Mouse (Mus musculus): ENCODE data around the gene Olfr1099. TPM values are rescaled to one million over a fixed set of nuclear protein-coding genes. Genes with fewer than 3 reads are reported as not detected.

Olfr1099 gene
- polyA plus RNA-seq (2016; fragmentation: Nextera tagmentation; extraction: Ambion mirVana) = not detected in 2 replicates

DNA sequence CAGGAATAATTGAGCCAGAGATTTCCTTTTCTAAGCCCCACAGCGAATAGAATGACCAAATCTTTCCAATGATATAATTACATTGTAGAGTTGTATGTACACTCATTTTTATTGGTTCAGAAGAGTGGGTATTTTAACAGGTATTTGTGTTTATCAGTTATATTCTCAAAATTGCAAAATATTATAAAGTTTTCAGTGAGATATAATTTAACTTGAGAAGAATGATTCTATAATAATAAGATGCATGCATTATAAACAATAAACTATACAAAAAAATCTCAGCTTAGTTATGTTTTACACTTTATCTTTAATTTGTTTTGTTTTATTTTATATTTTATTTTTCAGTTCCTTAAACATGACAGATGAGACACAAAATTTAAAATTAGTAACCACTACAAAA, at the start of gene Olfr1099:
Olfr1099 (minus strand) TSS at position 101 of the 400 bp plus-strand sequence.
- 84% methylated on average over 1 of the region's 1 CpGs for whole genome bisulfite sequencing
- DNase-seq (ENCODE audit: low spot score) = no peak
- H3K27ac ChIP-seq = no peak within 1 kb of the TSS
- H3K4me3 ChIP-seq = no peak within 1 kb of the TSS
- H3K4me1 ChIP-seq (replicated peaks) = no peaks in the 10 kb centered on the region
- no peaks in the 10 kb centered on the region for H3K27me3 ChIP-seq (ENCODE audit: insufficient read depth, poor library complexity, severe bottlenecking)
- no peaks in the 10 kb centered on the region for H3K9me3 ChIP-seq
- no peaks in the 10 kb centered on the region for H3K36me3 ChIP-seq

DNA sequence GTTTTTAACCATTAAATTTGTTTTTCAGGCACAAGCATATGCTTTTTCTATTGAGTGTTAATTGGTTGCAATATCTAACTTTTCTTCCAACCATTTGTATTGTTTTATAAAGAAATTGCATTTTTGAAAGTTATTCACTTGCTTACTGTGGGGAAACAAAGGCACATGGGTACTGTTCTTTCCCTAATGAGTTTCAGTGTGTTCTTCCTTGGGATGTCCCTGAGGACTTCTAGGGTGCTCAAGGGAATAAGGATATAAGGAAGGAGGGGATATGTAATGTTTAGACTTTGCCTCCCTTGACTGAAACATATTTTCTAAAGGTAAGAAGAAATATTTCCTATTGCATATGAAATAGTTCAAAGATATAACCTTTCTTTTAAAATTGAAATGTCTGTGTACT, 37.6 kb upstream of the Olfr1099 start, which contains the start of gene Olfr1102:
Olfr1102 (plus strand) TSS at position 301 of the 400 bp plus-strand sequence.
- no peaks in the 10 kb centered on the region for H3K27me3 ChIP-seq (ENCODE audit: insufficient read depth, poor library complexity, severe bottlenecking)
- no peaks in the 10 kb centered on the region for H3K4me1 ChIP-seq (replicated peaks)
- H3K27ac ChIP-seq = no peak within 1 kb of the TSS
- H3K9me3 ChIP-seq = no peaks in the 10 kb centered on the region
- H3K4me3 ChIP-seq = no peak within 1 kb of the TSS
- DNase-seq (ENCODE audit: low spot score) = no peak
- no peaks in the 10 kb centered on the region for H3K36me3 ChIP-seq

DNA sequence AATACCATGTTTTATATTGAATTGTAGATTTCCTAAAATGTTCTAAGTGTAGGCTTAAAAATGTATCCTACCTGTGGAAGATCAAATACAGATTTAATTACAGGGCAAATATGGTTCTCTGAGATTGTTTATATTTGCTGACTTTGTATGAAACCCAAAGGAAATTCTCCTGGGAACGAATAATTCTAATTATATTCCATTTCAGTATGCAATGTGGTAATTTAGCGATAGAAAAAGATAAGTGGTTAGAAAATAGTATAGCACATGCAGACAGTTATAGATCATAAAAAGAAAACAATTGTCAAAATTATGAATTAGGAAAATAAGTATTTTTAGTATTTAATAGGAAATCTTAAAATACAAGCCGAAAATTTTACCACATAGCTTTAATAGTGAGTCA, 30.6 kb upstream of the Olfr1099 start, which contains the start of gene Olfr1101:
Olfr1101 (minus strand) TSS at position 101 of the 400 bp plus-strand sequence.
- no peak for DNase-seq (ENCODE audit: low spot score)
- no peak within 1 kb of the TSS for H3K4me3 ChIP-seq
- H3K36me3 ChIP-seq = no peaks in the 10 kb centered on the region
- H3K4me1 ChIP-seq (replicated peaks) = no peaks in the 10 kb centered on the region
- no peaks in the 10 kb centered on the region for H3K27me3 ChIP-seq (ENCODE audit: insufficient read depth, poor library complexity, severe bottlenecking)
- no peak within 1 kb of the TSS for H3K27ac ChIP-seq
- H3K9me3 ChIP-seq = no peaks in the 10 kb centered on the region
- 77% methylated on average over 3 of the region's 3 CpGs for WGBS

DNA sequence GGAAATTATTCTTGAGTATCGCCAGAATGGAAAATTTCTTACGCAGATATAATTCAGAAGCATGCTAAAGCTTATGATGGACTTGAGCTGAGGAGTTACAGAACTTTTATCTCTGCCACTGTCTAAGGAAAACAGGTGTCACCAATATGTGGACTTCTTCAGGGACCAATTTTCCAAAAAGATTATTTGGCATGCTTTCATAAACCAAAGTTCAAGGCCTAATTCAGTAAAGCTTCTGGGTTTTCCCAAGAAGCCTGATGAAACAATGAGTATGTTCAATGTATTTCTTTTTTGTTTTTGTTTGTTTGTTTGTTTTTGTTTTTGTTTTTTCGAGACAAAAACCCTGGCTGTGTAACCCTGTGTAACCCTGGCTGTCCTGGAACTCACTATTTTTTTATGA, 19.4 kb upstream of the Olfr1099 start, which contains the start of gene Olfr1100:
Olfr1100 (minus strand) TSS at position 101 of the 400 bp plus-strand sequence.
- DNase-seq (ENCODE audit: low spot score) = no peak
- Histone ChIP-seq H3K27ac (no peak within 1 kb of the TSS), H3K36me3 (no peaks in the 10 kb centered on the region), H3K9me3 (no peaks in the 10 kb centered on the region), H3K27me3 (ENCODE audit: insufficient read depth, poor library complexity, severe bottlenecking) (no peaks in the 10 kb centered on the region), H3K4me3 (no peak within 1 kb of the TSS), H3K4me1 (replicated peaks) (no peaks in the 10 kb centered on the region)
- 85% methylated on average over 3 of the region's 3 CpGs for WGBS

DNA sequence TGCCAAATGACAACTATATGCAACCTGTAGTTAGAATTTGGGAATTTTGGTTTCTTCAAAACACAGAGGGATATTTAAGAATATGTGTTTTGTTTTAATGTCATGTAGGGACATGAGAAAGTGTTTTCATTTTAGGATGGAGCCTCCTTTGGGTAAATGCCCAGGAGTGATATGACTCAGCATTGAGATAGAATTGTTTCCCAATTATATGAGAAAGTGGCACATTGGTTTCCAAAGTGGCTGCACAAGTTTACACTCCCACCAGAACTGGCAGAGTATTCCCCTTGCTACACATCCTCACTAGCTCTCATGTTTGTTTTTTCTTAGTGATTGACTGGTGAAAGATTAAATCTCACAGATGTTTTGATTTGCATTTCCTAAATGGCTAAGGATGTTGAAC, 33.9 kb downstream of the Olfr1099 start:
- Histone ChIP-seq H3K27me3 (ENCODE audit: insufficient read depth, poor library complexity, severe bottlenecking) (no peaks in the 10 kb centered on the region), H3K36me3 (no peaks in the 10 kb centered on the region), H3K4me1 (replicated peaks) (no peaks in the 10 kb centered on the region), H3K4me3 (no peak overlapping the region), H3K27ac (no peak overlapping the region), H3K9me3 (no peaks in the 10 kb centered on the region)
- no peak for DNase-seq (ENCODE audit: low spot score)

DNA sequence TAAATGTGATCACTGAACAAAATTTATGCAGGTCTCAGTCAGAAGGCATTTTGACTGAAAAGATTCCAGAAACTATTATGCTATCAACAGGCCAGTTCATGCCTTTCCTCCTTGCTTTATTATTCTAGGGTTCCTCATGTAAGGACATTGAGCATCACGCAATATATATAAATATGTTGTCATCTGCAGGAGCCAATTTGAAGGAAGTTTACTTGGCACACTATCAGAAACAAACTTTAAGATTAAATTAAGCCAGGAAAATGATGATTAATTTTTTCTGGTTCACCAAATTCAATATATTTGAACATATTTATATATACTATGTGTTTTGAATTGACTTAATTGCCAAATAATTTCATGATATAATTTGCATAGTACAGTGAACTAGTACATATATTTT, 36.0 kb downstream of the Olfr1099 start, which contains the start of gene Olfr1098:
Olfr1098 (minus strand) TSS at position 101 of the 400 bp plus-strand sequence.
- Histone ChIP-seq H3K27ac (no peak within 1 kb of the TSS), H3K4me3 (no peak within 1 kb of the TSS), H3K9me3 (no peaks in the 10 kb centered on the region), H3K36me3 (no peaks in the 10 kb centered on the region), H3K4me1 (replicated peaks) (no peaks in the 10 kb centered on the region), H3K27me3 (ENCODE audit: insufficient read depth, poor library complexity, severe bottlenecking) (no peaks in the 10 kb centered on the region)
- no peak for DNase-seq (ENCODE audit: low spot score)
- WGBS = 96% methylated on average over 1 of the region's 1 CpGs

DNA sequence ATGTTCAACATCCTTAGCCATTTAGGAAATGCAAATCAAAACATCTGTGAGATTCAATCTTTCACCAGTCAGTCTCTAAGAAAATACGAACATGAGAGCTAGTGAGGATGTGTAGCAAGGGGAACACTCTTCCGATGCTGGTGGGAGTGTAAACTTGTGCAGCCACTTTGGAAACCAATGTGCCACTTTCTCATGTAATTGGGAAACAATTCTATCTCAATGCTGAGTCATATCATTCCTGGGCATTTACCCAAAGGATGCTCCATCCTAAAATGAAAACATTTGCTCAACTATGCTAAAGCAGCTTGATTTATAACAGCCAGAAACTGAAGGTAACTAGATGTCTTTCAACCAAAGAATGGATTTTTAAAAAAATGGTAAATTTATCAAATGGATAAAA, 54.8 kb downstream of the Olfr1099 start:
- DNase-seq (ENCODE audit: low spot score) = no peak
- no peaks in the 10 kb centered on the region for H3K9me3 ChIP-seq
- H3K27me3 ChIP-seq (ENCODE audit: insufficient read depth, poor library complexity, severe bottlenecking) = no peaks in the 10 kb centered on the region
- H3K27ac ChIP-seq = no peak overlapping the region
- no peaks in the 10 kb centered on the region for H3K36me3 ChIP-seq
- 87% methylated on average over 2 of the region's 2 CpGs for WGBS
- no peak overlapping the region for H3K4me3 ChIP-seq
- H3K4me1 ChIP-seq (replicated peaks) = no peaks in the 10 kb centered on the region

Other genes starting within 250 kb of the Olfr1099 start
- gene Olfr1089, start 227.0 kb downstream of the Olfr1099 start, polyA plus RNA-seq (2016; fragmentation: Nextera tagmentation; extraction: Ambion mirVana) = not detected in 2 replicates
- gene Olfr1090, start 201.7 kb downstream of the Olfr1099 start, polyA plus RNA-seq (2016; fragmentation: Nextera tagmentation; extraction: Ambion mirVana) = not detected in 2 replicates
- gene Olfr1093, start 178.2 kb downstream of the Olfr1099 start, polyA plus RNA-seq (2016; fragmentation: Nextera tagmentation; extraction: Ambion mirVana) = not detected in 2 replicates
- not detected in 2 replicates for gene Olfr141, start 150.7 kb downstream of the Olfr1099 start, polyA plus RNA-seq (2016; fragmentation: Nextera tagmentation; extraction: Ambion mirVana)
- gene Olfr1094, start 136.0 kb downstream of the Olfr1099 start, polyA plus RNA-seq (2016; fragmentation: Nextera tagmentation; extraction: Ambion mirVana) = not detected in 2 replicates
- gene Olfr1095, start 109.0 kb downstream of the Olfr1099 start, polyA plus RNA-seq (2016; fragmentation: Nextera tagmentation; extraction: Ambion mirVana) = not detected in 2 replicates
- gene Gm13723, start 85.9 kb downstream of the Olfr1099 start, polyA plus RNA-seq (2016; fragmentation: Nextera tagmentation; extraction: Ambion mirVana) = not detected in 2 replicates
- gene Olfr1097, start 68.5 kb downstream of the Olfr1099 start, polyA plus RNA-seq (2016; fragmentation: Nextera tagmentation; extraction: Ambion mirVana) = not detected in 2 replicates
- not detected in 2 replicates for gene Olfr1098, start 36.1 kb downstream of the Olfr1099 start, polyA plus RNA-seq (2016; fragmentation: Nextera tagmentation; extraction: Ambion mirVana)
- gene Olfr1100, start 19.3 kb upstream of the Olfr1099 start, polyA plus RNA-seq (2016; fragmentation: Nextera tagmentation; extraction: Ambion mirVana) = not detected in 2 replicates
- gene Olfr1101, start 30.5 kb upstream of the Olfr1099 start, polyA plus RNA-seq (2016; fragmentation: Nextera tagmentation; extraction: Ambion mirVana) = not detected in 2 replicates
- gene Olfr1102, start 37.7 kb upstream of the Olfr1099 start, polyA plus RNA-seq (2016; fragmentation: Nextera tagmentation; extraction: Ambion mirVana) = not detected in 2 replicates
- not detected in 2 replicates for gene Olfr1104, start 66.4 kb upstream of the Olfr1099 start, polyA plus RNA-seq (2016; fragmentation: Nextera tagmentation; extraction: Ambion mirVana)
- not detected in 2 replicates for gene Olfr1105, start 75.8 kb upstream of the Olfr1099 start, polyA plus RNA-seq (2016; fragmentation: Nextera tagmentation; extraction: Ambion mirVana)
- not detected in 2 replicates for gene Olfr1106, start 91.6 kb upstream of the Olfr1099 start, polyA plus RNA-seq (2016; fragmentation: Nextera tagmentation; extraction: Ambion mirVana)
- gene Olfr1107, start 115.1 kb upstream of the Olfr1099 start, polyA plus RNA-seq (2016; fragmentation: Nextera tagmentation; extraction: Ambion mirVana) = not detected in 2 replicates
- gene Olfr1109, start 135.3 kb upstream of the Olfr1099 start, polyA plus RNA-seq (2016; fragmentation: Nextera tagmentation; extraction: Ambion mirVana) = not detected in 2 replicates
- not detected in 2 replicates for gene Olfr259, start 153.9 kb upstream of the Olfr1099 start, polyA plus RNA-seq (2016; fragmentation: Nextera tagmentation; extraction: Ambion mirVana)
- gene Olfr1110, start 179.6 kb upstream of the Olfr1099 start, polyA plus RNA-seq (2016; fragmentation: Nextera tagmentation; extraction: Ambion mirVana) = not detected in 2 replicates
- gene Olfr1111, start 191.9 kb upstream of the Olfr1099 start, polyA plus RNA-seq (2016; fragmentation: Nextera tagmentation; extraction: Ambion mirVana) = not detected in 2 replicates
- gene Olfr1112, start 227.1 kb upstream of the Olfr1099 start, polyA plus RNA-seq (2016; fragmentation: Nextera tagmentation; extraction: Ambion mirVana) = not detected in 2 replicates
- gene Olfr1113, start 248.3 kb upstream of the Olfr1099 start, polyA plus RNA-seq (2016; fragmentation: Nextera tagmentation; extraction: Ambion mirVana) = not detected in 2 replicates